Mouse (Mus musculus) neural tube, embryonic 12.5 days (tissue): ENCODE data around the gene Coa5. TPM values are rescaled to one million over a fixed set of nuclear protein-coding genes. Genes with fewer than 3 reads are reported as not detected.

ENCODE experiments used
- ATAC-seq: fragments of 200-750 bp; cut with Nextera tagmentation; 2 replicates; pipeline ENCODE4 v1.8.0; 2017; ENCODE audit warnings: low read depth, mild to moderate bottlenecking, moderate TSS enrichment, moderate library complexity; ENCODE audit not compliant: low FRiP score
- H3K27ac ChIP-seq: fragments of 300-500 bp; sonication (generic); 2 replicates; pipeline ENCODE4 v1.5.1; 2016
- H3K27me3 ChIP-seq: fragments of 300-500 bp; sonication (generic); replicated peaks from 2 replicates; pipeline ENCODE4 v1.6.1; 2016; ENCODE audit warnings: mild to moderate bottlenecking
- H3K36me3 ChIP-seq: fragments of 300-500 bp; sonication (generic); 2 replicates; pipeline ENCODE4 v1.6.1; 2016; ENCODE audit warnings: mild to moderate bottlenecking
- H3K4me1 ChIP-seq: fragments of 300-500 bp; sonication (generic); 2 replicates; pipeline ENCODE4 v1.6.1; 2016
- H3K4me2 ChIP-seq: fragments of 300-500 bp; sonication (generic); replicated peaks from 2 replicates; pipeline ENCODE4 v1.6.1; 2016; ENCODE audit warnings: mild to moderate bottlenecking
- H3K4me3 ChIP-seq: fragments of 300-500 bp; sonication (generic); 2 replicates; pipeline ENCODE4 v1.5.1; 2016
- H3K9ac ChIP-seq: fragments of 300-500 bp; sonication (generic); 2 replicates; pipeline ENCODE4 v1.6.1; 2016; ENCODE audit warnings: mild to moderate bottlenecking
- H3K9me3 ChIP-seq: fragments of 300-500 bp; sonication (generic); 2 replicates; pipeline ENCODE4 v1.6.1; 2016; ENCODE audit warnings: mild to moderate bottlenecking
- WGBS: fragments of 180-500 bp; shearing (Covaris S2); methylation state at CpG from one replicate; pipeline ENCODE4 v1.1.7; 2016; 5-methylcytosine and 5-hydroxymethylcytosine counted together
- polyA plus RNA-seq: library from polyadenylated mRNA; unstranded; fragments of >200 nt; fragmentation: Nextera tagmentation; extraction: Ambion mirVana; gene quantifications from 2 replicates; pipeline ENCODE4 v1.2.1, GENCODE M21; 2016

The Coa5 gene
- polyA plus RNA-seq, 1 experiment from 2014 or later: 50.4 TPM

DNA sequence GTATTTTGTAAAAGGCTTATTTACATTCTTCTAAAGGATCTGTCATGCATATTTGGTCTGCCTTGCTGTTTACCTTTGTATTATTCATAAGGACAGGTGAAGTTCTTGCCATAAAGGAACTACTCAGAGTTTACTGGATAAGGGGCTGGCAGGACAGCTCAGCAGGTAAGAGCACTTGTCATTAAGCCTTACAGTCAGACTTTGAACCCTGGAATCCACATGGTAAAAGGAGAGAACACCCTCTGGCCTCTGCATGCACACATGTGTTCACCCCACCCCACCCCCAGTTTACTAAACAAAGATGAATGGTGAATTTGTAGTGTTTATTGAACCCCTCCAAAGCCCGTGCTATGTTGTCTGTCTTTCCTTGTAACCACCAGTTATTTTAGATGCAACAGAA, 14.5 kb downstream of the Coa5 start:
- H3K4me3 ChIP-seq: no peak overlapping the region
- H3K4me1 ChIP-seq: no peaks in the 10 kb centered on the region
- H3K36me3 ChIP-seq: peaks cover 25% of the 10 kb centered on the region
- H3K4me2 ChIP-seq: no peak overlapping the region
- H3K9me3 ChIP-seq: no peaks in the 10 kb centered on the region
- H3K9ac ChIP-seq: no peak overlapping the region
- WGBS: 86% methylated on average over 1 of the region's 1 CpGs
- no peak for ATAC-seq
- no peak overlapping the region for H3K27ac ChIP-seq
- H3K27me3 ChIP-seq: no peaks in the 10 kb centered on the region

DNA sequence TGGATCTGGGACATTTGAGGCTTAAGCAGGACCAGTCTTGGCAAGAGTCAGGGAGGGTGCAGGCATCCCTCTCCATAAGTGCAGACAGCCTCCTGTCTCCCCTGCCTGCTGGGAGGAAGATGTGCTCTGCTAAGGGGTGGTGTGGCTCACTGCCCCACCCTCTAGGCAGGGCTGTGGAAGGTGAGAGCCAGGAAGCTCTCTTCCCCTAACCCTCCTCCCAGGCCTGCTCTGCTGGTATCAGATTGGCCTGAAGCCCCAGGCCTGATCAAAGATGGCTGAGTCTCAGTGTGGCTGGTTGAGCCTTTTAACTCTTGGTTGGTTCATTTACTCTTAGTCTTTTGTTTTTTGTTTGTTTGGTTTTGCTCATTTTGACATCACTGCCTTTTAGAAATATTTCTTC, 20.3 kb downstream of the Coa5 start:
- no peaks in the 10 kb centered on the region for H3K9me3 ChIP-seq

DNA sequence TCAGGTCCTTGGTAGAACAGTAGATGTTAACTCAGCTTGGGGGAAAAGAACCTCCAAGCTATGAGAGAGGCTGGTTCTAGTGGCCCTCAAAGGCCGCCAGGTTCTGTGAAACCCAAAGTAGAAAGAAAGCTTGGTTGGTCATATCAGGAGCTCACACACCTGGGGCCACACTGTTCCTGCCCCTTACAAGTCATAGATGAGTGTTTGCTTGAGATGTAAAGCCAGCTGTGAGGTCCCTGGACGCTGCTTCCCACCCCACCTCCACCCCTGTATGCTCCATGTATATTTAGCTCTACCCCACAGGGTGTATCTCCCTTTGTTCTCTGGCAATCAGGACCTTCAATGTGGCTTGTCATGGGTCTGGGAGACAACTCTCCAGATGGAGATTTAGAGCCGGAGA, 21.2 kb downstream of the Coa5 start:
- no peaks in the 10 kb centered on the region for H3K4me1 ChIP-seq
- H3K27ac ChIP-seq: no peak overlapping the region
- H3K4me2 ChIP-seq: no peak overlapping the region
- no peak overlapping the region for H3K4me3 ChIP-seq
- H3K36me3 ChIP-seq: no peaks in the 10 kb centered on the region; the same call in 1 of the 2 replicates
- no peaks in the 10 kb centered on the region for H3K27me3 ChIP-seq
- no peak for ATAC-seq
- no peak overlapping the region for H3K9ac ChIP-seq
- 79% methylated on average over 3 of the region's 3 CpGs for whole genome bisulfite sequencing
- no peaks in the 10 kb centered on the region for H3K9me3 ChIP-seq

More for the DNA sequence above, 20.3 kb downstream of the Coa5 start:
- Histone ChIP-seq H3K4me3 (no peak overlapping the region), H3K4me1 (no peaks in the 10 kb centered on the region), H3K27me3 (no peaks in the 10 kb centered on the region), H3K27ac (no peak overlapping the region), H3K36me3 (no peaks in the 10 kb centered on the region; the same call in 1 of the 2 replicates), H3K4me2 (no peak overlapping the region), H3K9ac (no peak overlapping the region)
- ATAC-seq: no peak

DNA sequence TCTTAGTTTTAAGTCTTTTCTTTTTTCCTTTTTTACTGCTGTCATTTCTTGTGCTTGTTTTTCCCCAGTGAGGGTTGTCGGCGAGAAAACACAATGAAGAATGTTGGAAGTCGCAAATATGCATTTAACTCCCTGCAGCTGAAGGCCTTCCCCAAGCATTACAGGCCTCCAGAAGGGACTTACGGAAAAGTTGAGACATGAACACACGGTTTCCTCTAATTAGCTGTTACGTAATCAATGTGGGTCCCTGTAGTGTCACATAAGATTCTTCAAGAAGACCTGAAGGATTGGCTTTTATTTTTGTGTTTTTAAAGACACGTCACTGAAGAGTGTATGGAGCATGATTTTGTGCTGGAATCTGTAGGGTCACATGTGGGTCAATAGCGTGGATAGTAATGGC, 21.8 kb downstream of the Coa5 start:
- H3K36me3 ChIP-seq: no peaks in the 10 kb centered on the region; the same call in 1 of the 2 replicates
- ATAC-seq: no peak
- H3K4me1 ChIP-seq: no peaks in the 10 kb centered on the region
- no peaks in the 10 kb centered on the region for H3K27me3 ChIP-seq
- H3K9ac ChIP-seq: no peak overlapping the region
- H3K27ac ChIP-seq: no peak overlapping the region
- WGBS: 82% methylated on average over 8 of the region's 8 CpGs
- no peak overlapping the region for H3K4me2 ChIP-seq
- H3K4me3 ChIP-seq: no peak overlapping the region
- H3K9me3 ChIP-seq: no peaks in the 10 kb centered on the region

DNA sequence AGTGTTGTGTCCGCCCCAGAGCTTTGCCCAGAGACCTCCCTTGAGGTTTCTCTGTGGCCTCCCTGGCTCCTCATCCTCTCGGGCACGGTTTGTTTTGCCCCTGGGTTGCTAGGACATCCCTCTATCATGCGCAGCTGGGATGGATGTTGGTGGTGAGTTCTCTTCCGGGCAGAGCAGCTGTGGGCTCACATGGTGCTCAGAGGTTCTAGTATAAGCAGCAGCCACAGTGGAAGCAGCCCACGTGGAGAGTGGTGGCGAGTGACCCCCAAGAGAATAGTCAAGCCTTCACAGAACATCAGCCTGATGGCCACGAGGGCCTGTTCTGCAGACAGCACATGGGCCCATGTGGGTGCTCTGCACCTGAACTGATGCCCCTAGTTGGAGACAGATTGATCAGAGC, 22.7 kb downstream of the Coa5 start:
- H3K27ac ChIP-seq: no peak overlapping the region
- H3K9me3 ChIP-seq: no peaks in the 10 kb centered on the region
- no peaks in the 10 kb centered on the region for H3K27me3 ChIP-seq
- no peak overlapping the region for H3K9ac ChIP-seq
- no peak for ATAC-seq
- no peaks in the 10 kb centered on the region; the same call in none of the 2 replicates for H3K36me3 ChIP-seq
- no peak overlapping the region for H3K4me2 ChIP-seq
- WGBS: 84% methylated on average over 8 of the region's 8 CpGs
- no peaks in the 10 kb centered on the region for H3K4me1 ChIP-seq
- H3K4me3 ChIP-seq: no peak overlapping the region

DNA sequence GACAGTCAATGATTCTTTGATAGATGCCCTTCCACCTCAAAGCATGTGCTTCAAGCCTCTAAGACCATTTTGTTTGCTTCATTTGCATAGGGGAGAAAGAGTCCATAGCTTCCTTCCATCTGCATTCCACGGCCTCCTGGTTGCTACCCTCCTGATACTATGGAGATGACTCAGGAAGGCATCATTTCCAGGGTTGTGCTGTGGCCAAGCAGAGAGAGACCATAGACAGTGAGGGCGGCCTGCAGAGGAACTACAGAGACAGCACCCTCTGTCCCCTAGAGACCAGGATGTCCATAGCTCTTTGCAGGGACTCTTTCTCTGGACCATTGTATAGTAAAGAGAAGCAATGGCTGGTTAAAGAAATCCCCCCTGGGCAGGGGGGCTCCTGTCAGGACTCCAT, 24.8 kb downstream of the Coa5 start:
- WGBS: 82% methylated on average over 2 of the region's 2 CpGs
- no peak for ATAC-seq
- no peak overlapping the region for H3K4me2 ChIP-seq
- H3K36me3 ChIP-seq: no peaks in the 10 kb centered on the region; the same call in none of the 2 replicates
- no peaks in the 10 kb centered on the region for H3K27me3 ChIP-seq
- H3K4me1 ChIP-seq: no peaks in the 10 kb centered on the region
- H3K9ac ChIP-seq: no peak overlapping the region
- no peaks in the 10 kb centered on the region for H3K9me3 ChIP-seq
- H3K4me3 ChIP-seq: no peak overlapping the region
- H3K27ac ChIP-seq: no peak overlapping the region

DNA sequence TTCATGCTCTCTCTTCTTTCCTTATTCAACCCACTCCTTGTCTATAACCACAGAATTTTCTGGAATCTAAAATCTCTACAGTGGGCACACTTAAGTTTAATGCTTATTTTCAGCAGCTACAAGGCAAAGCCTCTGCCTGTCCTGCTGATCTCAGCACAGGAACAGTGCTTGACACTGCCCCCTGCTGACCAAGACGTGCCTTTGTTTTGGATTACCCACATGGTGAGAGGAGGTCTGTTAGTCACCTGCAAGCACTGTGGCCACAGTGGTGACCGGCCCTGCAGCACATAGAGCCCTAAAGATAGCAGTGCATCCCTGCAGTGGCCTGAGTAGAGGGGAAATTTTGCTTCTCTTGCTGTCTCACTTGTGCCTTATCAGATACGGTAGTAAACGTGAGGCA, 28.2 kb downstream of the Coa5 start:
- H3K36me3 ChIP-seq: no peaks in the 10 kb centered on the region; the same call in 1 of the 2 replicates
- no peak for ATAC-seq
- no peaks in the 10 kb centered on the region for H3K9me3 ChIP-seq
- no peak overlapping the region for H3K27ac ChIP-seq
- 0 out of 2 replicates have a peak, but pooled peaks cover 11% of the 10 kb centered on the region for H3K4me1 ChIP-seq
- no peak overlapping the region for H3K9ac ChIP-seq
- H3K4me2 ChIP-seq: no peak overlapping the region
- H3K4me3 ChIP-seq: no peak overlapping the region
- WGBS: 64% methylated on average over 4 of the region's 4 CpGs
- no peaks in the 10 kb centered on the region for H3K27me3 ChIP-seq

DNA sequence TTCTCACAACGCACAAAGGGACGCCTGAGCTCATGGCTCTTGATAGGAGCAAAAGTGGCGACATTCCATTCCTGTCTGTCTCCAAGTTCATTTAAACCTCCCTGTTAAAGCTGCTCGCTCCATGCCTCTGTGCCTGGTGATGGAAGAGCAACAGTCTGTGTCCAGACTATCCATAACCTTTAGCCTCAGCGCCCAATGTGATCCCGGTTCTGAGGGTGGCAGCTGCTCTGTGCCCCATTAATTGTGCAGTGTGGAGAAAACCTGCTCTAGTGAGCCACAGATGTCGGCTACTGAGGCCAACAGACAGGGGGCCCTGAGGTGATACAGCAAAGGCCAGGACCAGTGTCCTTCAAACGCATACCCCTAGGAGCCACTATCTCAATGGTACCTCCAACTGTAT, 30.2 kb downstream of the Coa5 start:
- WGBS: 55% methylated on average over 8 of the region's 8 CpGs
- Histone ChIP-seq H3K4me3 (no peak overlapping the region), H3K4me1 (0 out of 2 replicates have a peak, but pooled peaks cover 11% of the 10 kb centered on the region), H3K4me2 (no peak overlapping the region), H3K27ac (no peak overlapping the region), H3K9me3 (no peaks in the 10 kb centered on the region), H3K36me3 (peaks cover 8% of the 10 kb centered on the region), H3K27me3 (no peaks in the 10 kb centered on the region), H3K9ac (no peak overlapping the region)
- ATAC-seq: no peak; the same call in 1 of the 2 replicates

DNA sequence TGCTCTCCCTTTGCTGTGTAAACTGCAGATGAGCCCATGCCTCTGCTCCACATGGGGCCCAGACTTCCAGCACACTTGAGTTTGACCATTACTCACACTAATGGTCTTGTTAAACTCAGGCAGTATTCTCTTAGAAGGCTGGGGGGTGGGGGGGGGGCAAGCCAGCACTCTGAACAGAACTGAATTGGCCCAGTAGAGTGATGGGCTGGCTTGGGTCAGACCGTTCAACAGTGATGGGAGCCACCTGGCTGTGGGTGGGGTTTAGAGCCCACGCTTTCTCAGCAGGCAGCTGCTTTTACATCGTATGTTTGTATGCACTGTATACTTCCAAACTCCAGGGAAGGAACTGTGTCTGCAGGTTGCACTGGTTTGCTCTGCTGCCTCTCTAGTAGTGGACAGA, 30.9 kb downstream of the Coa5 start:
- H3K36me3 ChIP-seq: peaks cover 8% of the 10 kb centered on the region
- no peak overlapping the region for H3K9ac ChIP-seq
- no peaks in the 10 kb centered on the region for H3K9me3 ChIP-seq
- no peak overlapping the region for H3K27ac ChIP-seq
- ATAC-seq: no peak
- 0 out of 2 replicates have a peak, but pooled peaks cover 11% of the 10 kb centered on the region for H3K4me1 ChIP-seq
- WGBS: 27% methylated on average over 3 of the region's 3 CpGs
- no peak overlapping the region for H3K4me3 ChIP-seq
- no peaks in the 10 kb centered on the region for H3K27me3 ChIP-seq
- H3K4me2 ChIP-seq: no peak overlapping the region

DNA sequence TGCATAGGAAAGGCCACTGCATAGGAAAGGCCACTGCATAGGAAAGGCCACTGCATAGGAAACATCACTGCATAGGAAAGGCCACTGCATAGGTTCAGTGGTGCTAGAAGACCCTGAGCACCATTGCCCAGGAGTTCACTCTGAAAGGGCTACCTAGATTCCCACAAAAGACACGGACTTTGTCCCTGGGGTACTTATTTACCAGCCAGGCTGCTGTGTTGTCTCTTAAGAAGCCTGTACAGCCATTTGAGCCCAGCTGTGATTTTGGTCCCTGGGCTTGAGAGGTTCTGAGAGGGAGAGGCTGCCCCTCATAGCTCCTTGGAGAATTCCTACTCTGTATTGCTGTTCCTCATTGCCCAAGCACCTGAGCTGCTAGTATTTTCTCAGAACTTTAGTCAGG, 33.4 kb downstream of the Coa5 start:
- ATAC-seq: no peak
- WGBS: 55% methylated on average over 1 of the region's 1 CpGs
- H3K9me3 ChIP-seq: no peaks in the 10 kb centered on the region
- H3K4me1 ChIP-seq: 0 out of 2 replicates have a peak, but pooled peaks cover 11% of the 10 kb centered on the region
- H3K27me3 ChIP-seq: no peaks in the 10 kb centered on the region
- H3K4me2 ChIP-seq: no peak overlapping the region
- H3K36me3 ChIP-seq: peaks cover 22% of the 10 kb centered on the region
- H3K9ac ChIP-seq: no peak overlapping the region
- no peak overlapping the region for H3K4me3 ChIP-seq
- no peak overlapping the region for H3K27ac ChIP-seq

DNA sequence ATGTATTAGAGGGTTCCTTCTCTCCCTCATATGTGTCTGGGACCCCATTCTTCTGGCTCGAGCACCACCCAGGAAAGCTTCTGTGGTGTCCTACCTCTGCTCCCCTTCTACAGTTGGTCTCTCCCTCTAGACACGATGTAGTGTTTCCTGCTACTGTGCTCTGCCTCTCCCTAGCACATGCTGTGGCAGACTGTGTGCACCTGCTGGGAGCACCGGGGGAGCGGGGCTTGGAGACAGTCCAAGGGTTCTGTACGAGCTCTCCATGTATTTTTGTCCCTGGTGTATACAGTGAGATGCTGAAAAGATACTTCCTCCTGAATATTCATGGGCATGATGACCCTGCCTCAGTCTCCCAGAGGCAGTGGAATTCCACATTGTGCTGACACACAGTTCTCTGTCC, 36.7 kb downstream of the Coa5 start:
- 77% methylated on average over 5 of the region's 5 CpGs for WGBS
- no peak for ATAC-seq
- H3K27me3 ChIP-seq: no peaks in the 10 kb centered on the region
- no peak overlapping the region for H3K4me2 ChIP-seq
- H3K4me3 ChIP-seq: no peak overlapping the region
- peaks cover 40% of the 10 kb centered on the region for H3K36me3 ChIP-seq
- H3K9ac ChIP-seq: no peak overlapping the region
- no peaks in the 10 kb centered on the region for H3K9me3 ChIP-seq
- H3K27ac ChIP-seq: no peak overlapping the region
- 0 out of 2 replicates have a peak, but pooled peaks cover under 1% of the 10 kb centered on the region for H3K4me1 ChIP-seq

DNA sequence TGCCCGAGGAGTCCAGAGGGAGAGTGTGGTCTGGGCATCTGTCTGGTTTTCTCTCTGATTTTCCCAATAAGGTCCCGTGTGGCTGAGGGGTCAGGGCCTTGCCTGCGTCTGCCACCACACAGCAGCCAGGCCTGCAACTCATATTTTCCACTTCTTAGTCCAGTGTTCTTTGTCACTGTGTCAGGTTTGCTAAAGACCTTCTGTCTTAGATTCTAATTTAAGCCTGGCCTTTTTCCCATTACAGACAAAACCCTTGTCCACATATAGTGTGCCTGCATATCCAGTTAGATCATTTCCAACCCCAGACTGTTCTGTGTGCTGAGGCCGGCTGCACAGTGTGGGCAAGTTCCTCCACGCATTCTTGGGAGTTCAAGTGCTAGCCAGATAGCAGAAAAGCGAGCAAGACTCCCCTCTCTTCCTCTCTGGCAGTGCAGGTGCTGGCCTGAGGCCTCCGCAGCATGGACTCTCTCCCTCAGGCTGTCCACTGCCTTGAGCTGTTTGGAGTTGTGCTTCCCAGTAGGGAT, 43.4 kb downstream of the Coa5 start:
- Histone ChIP-seq H3K4me2 (no peak overlapping the region), H3K9me3 (no peaks in the 10 kb centered on the region), H3K27me3 (no peaks in the 10 kb centered on the region), H3K4me1 (no peaks in the 10 kb centered on the region), H3K4me3 (no peak overlapping the region), H3K9ac (no peak overlapping the region), H3K27ac (no peak overlapping the region), H3K36me3 (peaks cover 18% of the 10 kb centered on the region)
- ATAC-seq: no peak
- 82% methylated on average over 7 of the region's 7 CpGs for WGBS

DNA sequence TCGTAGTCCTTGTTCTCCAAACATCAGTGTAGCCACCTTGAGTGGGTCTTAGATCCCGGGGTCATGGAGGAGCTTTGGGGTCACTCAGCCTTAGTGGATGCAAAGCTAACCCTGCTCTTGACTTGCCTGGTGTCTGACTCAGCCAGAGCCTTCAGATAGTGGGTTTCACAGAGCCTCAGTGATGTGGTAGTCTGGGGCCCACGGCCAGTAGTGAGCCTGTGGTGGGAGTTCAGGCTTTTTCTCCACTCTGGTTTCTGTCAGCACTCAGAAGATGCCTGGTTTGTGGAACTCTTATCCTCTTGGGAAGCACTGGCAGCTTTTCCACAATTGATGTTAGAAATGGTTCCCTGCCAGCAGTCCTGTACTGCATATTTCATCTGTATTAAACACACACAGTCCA, 45.6 kb downstream of the Coa5 start:
- Histone ChIP-seq H3K36me3 (peaks cover 14% of the 10 kb centered on the region; the same call in 1 of the 2 replicates), H3K9me3 (no peaks in the 10 kb centered on the region)
- no peak for ATAC-seq

More for the DNA sequence above, 45.6 kb downstream of the Coa5 start:
- 83% methylated on average over 3 of the region's 3 CpGs for WGBS
- Histone ChIP-seq H3K27ac (no peak overlapping the region), H3K4me1 (no peaks in the 10 kb centered on the region), H3K4me3 (no peak overlapping the region), H3K9ac (no peak overlapping the region), H3K4me2 (no peak overlapping the region), H3K27me3 (no peaks in the 10 kb centered on the region)
